Mouse (Mus musculus) brain, embryonic 14.5 days (tissue): Measurements from ENCODE around the gene Mst1r. TPM values are rescaled to one million over a fixed set of nuclear protein-coding genes. Genes with fewer than 3 reads are reported as not detected.
A peak's percentile ranks its signal among the peaks of the same experiment; 100 is the strongest.

ENCODE experiments used
- DNase-seq: peaks from one replicate; pipeline ENCODE4 v3.0.0-alpha.2; 2011; ENCODE audit warnings: low read depth
- CTCF ChIP-seq: fragments of 200-500 bp; IDR thresholded peaks from 2 replicates; pipeline ENCODE4 v1.5.1; 2012; ENCODE audit warnings: inconsistent platforms, mild to moderate bottlenecking, moderate library complexity, borderline replicate concordance; ENCODE audit not compliant: insufficient read depth, insufficient read length; ENCODE audit errors: extremely low read depth
- POLR2A ChIP-seq: fragments of 200-500 bp; IDR thresholded peaks from 2 replicates; pipeline ENCODE4 v1.6.1; 2012; ENCODE audit warnings: mild to moderate bottlenecking, inconsistent platforms, borderline replicate concordance; ENCODE audit not compliant: poor library complexity, insufficient read depth, insufficient read length, severe bottlenecking; ENCODE audit errors: extremely low read depth
- polyA plus RNA-seq: library from polyadenylated mRNA; depleted of rRNA; stranded (reverse); fragments of >200 nt; gene quantifications from 2 replicates; pipeline ENCODE4 v1.2.3, GENCODE M21; 2012; rRNA removed

Gene Mst1r
- 4.2 and 6.5 TPM in 2 replicates for polyA plus RNA-seq

DNA sequence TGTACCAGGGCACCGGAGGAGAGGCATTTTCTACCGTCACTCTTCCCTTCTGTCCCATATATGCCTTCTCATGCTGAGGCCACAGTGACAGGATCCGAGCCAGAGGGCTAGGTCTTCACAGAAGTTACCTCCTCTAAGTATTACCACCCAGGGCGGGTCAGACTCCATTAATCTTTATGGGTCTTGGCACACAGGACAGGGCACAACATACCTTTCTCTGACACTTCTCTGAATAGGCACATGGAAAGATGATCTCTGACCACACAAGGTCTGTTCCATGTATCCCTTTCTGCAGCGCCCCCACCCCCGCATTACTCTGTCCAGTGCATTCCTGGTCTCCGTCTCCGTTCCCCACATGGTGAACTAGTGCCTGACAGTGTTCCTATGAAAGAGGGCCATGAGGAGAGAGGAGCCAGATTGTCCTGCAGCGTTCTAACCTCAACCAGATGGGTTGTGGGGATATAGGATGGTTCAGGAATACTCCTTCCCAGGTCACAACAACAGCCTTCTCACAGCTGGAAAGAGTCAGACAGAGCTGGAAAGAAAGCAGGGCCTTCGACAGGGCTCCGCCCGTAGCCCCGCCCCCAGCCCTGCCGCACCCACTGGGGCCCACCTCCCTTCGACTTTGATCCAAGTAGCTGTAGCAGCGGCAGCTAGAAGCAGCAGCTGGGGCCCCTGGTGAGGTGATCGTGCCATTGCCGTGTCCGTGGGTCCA, at the start of gene Mst1r:
Gene Mst1r, plus strand, starts transcription at position 622 of the 715 bp plus-strand sequence.
- TF ChIP-seq POLR2A, result no peak
- no peak for TF ChIP-seq CTCF
- DNase-seq, result peak; percentile 55

DNA sequence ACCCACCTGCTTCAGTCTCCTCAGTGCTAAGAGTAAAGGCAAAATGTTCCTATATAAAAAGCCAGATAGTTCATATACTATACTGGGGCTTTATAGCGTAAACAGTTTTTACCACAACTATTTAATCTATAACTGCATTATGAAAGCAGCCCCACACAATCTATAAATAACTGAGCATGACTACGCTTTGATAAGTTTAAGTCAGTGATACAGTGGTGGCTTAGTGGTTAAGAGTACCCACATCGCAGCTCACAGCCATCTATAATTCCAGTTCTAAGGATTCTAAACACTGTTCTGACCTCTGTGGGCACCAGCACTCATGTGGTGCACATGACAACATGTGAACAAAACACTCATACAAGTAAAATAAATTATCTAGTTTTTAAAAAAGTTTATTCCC, 48.3 kb upstream of the Mst1r start:
- no peak for DNase-seq
- TF ChIP-seq CTCF (no peak), POLR2A (no peak)

DNA sequence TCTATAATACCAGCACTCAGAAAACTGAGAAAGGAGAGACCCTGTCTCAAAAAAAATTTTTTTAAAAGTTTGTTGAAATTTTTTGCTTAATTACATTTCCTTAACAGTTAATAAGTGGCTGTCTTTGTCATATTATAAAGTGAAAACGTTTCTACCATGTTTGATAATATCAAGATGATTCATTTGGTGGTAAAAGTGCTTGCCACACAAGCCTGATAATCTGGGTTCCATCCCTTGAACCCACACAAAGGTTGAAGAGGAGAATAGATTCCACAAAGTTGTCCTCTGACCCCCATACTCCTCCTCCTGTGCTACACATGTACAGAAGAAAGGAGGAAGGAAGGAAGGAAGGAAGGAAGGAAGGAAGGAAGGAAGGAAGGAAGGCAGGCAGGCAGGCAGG, 42.2 kb upstream of the Mst1r start:
- no peak for TF ChIP-seq POLR2A
- no peak for TF ChIP-seq CTCF
- DNase-seq, result no peak

GRCm38 (mm10) chr9:107866081-107866480, 40.6 kb upstream of the Mst1r start:
- TF ChIP-seq CTCF (no peak), POLR2A (no peak)
- no peak for DNase-seq

- peak; percentile 99 for DNase-seq
- no peak for TF ChIP-seq CTCF
- peak; percentile 77; the same call in 1 of the 2 replicates for TF ChIP-seq POLR2A
Observed at GRCm38 (mm10) chr9:107872350-107873098, 34.1 kb upstream of the Mst1r start.

DNA sequence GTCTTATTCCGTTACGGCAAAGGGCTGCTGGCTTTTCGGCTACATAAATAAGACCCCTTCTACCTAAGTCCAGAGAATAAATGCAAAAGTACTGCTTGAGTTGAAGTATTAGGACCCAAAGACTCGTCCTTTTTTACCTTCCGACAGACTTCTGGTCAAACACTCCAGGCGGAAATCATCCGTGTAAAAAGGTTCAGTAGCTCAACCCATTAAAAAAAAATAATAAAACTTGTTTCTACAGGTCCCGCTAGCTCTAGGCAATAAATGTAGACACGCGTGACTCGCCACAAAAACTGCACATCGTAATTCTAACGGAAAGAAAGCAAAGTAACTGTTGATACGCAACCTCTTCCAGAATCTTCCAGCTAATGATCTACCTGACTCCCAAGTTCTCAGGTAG, 33.5 kb upstream of the Mst1r start, which contains the start of gene Rbm6:
Gene Rbm6, minus strand, starts transcription at position 101 of the 400 bp plus-strand sequence.
- DNase-seq, result no peak
- TF ChIP-seq POLR2A (no peak), CTCF (no peak)

DNA sequence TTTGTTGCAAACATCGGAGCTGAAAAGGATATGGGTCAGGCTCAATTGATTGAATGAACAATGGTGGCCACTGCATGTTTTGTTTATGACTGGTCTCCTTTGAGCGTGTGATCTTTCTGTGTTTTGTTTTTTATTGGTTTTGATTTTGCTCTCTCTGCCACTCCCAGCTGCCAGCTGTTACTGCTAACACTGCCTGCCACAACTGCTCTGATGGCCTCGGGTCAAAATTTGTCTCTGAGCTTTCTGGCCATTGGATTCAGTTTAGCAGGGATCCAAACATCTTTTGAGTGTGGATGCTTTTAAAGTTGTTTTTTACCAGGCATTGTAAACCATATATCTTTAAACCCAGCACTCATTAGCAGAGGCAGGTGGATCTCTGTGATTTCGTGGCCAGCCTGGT, 26.3 kb upstream of the Mst1r start:
- no peak for DNase-seq
- TF ChIP-seq CTCF, result no peak
- TF ChIP-seq POLR2A, result no peak

DNA sequence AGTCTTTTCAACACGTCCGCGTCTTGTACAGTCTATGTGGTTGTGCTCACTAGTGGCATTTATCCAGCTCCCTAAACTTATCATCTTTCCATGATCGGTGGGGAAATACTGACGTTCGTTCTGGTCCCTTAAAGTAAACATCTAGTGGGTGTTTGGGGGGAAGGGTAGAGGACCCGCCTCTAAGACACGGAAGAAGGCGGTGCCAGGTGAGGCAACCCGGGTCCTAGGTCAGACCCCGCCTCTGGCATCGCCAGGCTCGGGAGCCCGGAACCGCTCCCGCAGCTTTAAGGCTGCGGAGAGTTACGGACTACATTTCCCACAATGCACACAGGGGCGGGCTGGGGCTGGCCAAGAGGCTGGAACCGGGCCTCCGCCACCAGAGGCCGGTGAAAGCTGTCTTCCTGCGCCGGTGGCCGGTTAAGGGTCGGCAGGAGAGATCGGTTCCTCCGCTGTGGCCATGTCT, 18.8 kb upstream of the Mst1r start, which contains the start of gene Mon1a:
Gene Mon1a, plus strand, starts transcription at position 348 of the 463 bp plus-strand sequence.
- TF ChIP-seq CTCF (no peak), POLR2A (peak; percentile 53; the same call in 1 of the 2 replicates)
- DNase-seq, result peak; percentile 93

- peak; percentile 16; the same call in 1 of the 2 replicates for TF ChIP-seq CTCF
- TF ChIP-seq POLR2A, result no peak
- peak; percentile 64 for DNase-seq
Observed at GRCm38 (mm10) chr9:107888267-107888850, 18.3 kb upstream of the Mst1r start.

- TF ChIP-seq CTCF (no peak), POLR2A (no peak)
- DNase-seq, result no peak
Observed at GRCm38 (mm10) chr9:107890260-107890659, 16.4 kb upstream of the Mst1r start.

- TF ChIP-seq POLR2A (no peak), CTCF (peak; percentile 38; the same call in 1 of the 2 replicates)
- no peak for DNase-seq
Observed at GRCm38 (mm10) chr9:107891023-107891422, 15.7 kb upstream of the Mst1r start.
